Mouse (Mus musculus): ENCODE measurements at regions not wholly inside any gene's neighbourhood (a gene's known extent, or its start where the extent isn't known, plus 50 kb on each side); places are given as distances from the start of the nearest gene placed in this dataset.

DNA sequence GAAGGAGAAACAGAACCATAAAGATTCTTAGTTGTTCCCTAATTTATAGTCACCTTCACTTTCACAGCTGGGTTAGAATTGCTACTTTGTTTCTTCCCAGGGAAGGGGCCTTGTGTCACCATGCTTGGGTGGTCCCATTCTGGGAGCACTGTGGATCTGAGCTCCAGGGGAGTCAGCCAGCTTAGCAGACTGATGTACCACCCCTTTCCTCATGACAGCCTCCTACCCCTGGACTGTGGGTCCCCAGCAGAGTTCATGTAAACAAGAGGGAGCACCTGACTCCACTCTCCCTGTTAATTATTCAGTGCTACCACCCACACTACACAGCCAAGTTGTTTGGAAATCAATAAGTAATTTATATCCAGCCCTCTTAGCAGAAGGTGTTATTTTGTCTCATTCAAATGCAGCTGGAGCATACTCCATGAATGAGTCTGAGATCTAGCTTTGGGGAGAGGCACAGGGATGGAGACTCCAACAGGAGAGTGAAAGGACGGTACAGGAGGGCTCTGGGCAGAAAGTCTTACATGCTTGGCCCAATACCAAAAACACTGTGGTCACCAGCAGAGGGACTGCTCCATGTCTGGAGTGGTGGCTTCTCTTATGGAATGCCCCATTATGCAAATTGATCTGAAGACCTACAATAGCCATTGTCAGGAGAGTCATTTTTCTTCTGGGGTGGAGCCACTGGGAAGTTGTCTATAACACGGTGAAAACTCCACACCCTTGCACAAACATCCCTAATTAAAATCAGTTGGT, 51.1 kb upstream of the Dock1 start:
- DNase-seq (ENCODE audit: extremely low spot score in 1 of 2, low spot score in 2 of 2) = no peak
- intact Hi-C loops (cut with DNase I) = no loop called here

DNA sequence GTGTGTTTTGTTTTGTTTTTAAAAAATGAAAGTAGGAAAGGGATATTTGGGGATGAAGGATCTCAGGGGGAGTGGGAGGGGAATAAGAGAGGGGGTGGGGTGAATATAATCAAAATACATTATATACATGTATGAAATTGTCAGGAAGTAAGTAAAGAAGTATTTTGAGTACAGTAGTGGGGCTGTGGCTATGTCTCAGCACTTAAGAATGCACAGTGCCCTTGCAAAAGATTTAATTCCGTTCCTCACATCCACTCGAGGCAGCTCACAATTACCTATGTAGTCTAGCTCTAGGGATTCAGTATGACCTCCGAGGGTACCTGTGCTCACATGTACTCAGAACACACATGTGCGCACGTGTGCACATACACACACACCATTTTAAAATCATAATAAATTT, 50.4 kb upstream of the Dock1 start:
- no peak for DNase-seq (ENCODE audit: extremely low spot score in 1 of 2, low spot score in 2 of 2)
- intact Hi-C loops (cut with DNase I) = no loop called here
